Mouse (Mus musculus) CD4-positive helper T cell, adult 2 months (primary cell): ENCODE data around the gene BC049762.

Experiments
- DNase-seq: peaks from one replicate; pipeline ENCODE4 v3.0.0-alpha.2; 2012; ENCODE audit warnings: low read depth, missing footprints, low spot score

Gene BC049762

GRCm38 (mm10) chr11:51219396-51219980 lies 43.4 kb downstream of the BC049762 start:
- DNase-seq: no peak

- no peak for DNase-seq
Measured at GRCm38 (mm10) chr11:51214021-51214420, 48.8 kb downstream of the BC049762 start.

GRCm38 (mm10) chr11:51211426-51211825 lies 51.4 kb downstream of the BC049762 start:
- no peak for DNase-seq

GRCm38 (mm10) chr11:51207758-51208157 lies 55.1 kb downstream of the BC049762 start:
- DNase-seq: no peak
